Mouse (Mus musculus): ENCODE measurements at regions not wholly inside any gene's neighbourhood (a gene's known extent, or its start where the extent isn't known, plus 50 kb on each side); places are given as distances from the start of the nearest gene placed in this dataset.

DNA sequence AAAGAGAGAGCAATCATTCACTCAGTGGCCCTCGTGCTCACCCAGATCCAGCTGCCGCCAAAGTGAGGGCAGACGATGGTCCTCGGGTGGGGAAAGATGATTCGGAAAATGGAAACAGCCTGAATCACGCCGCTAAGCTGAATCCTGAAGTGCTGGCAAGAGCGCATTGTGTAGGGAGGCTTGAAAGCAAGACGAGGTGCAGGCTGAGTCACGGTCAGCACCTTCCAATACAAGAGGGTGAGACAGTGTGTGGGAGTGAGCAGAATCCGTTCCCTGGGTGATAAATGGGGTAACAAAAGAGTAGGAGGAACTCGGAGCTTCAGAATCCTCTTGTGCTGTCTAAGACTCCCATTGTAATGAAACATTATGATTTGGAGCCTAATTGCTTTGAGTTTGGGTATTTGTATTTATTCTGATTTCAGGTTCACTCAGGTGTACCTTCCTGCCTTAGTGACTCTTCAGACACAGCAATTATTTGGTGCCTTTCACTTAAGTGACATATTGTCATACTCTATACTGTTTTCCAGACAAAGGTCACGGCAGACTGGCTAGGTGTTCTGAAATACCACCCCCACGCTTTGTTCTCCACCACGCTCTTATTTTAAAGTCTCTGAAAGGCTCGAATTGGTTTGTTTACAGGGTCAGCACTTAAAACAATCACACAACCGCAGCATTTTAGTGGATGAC lies 70.0 kb downstream of the Mbip start:
- no peaks in the 10 kb centered on the region for H3K4me1 ChIP-seq (ENCODE audit: insufficient read depth)
- DNase-seq: no peak
- H3K9me3 ChIP-seq (ENCODE audit: low read length): no peaks in the 10 kb centered on the region
- TF ChIP-seq EP300 (IDR thresholded peaks at IDR 0.05; ENCODE audit: low read depth) (no peak), CTCF (IDR thresholded peaks at IDR 0.05; ENCODE audit: low read depth) (no peak)
- no peak overlapping the region for H3K4me2 ChIP-seq (ENCODE audit: low read depth, low read length)
- H3K4me3 ChIP-seq (ENCODE audit: low read depth, low read length): no peak overlapping the region
- H3K27me3 ChIP-seq (ENCODE audit: insufficient read depth, low read length): no peaks in the 10 kb centered on the region
- no peaks in the 10 kb centered on the region for H3K36me3 ChIP-seq (replicated peaks; ENCODE audit: insufficient read depth, low read length)
- no peak for ATAC-seq
- 58% methylated on average over 17 of the region's 17 CpGs for WGBS (ENCODE audit: insufficient replicate concordance)
- H3K9ac ChIP-seq (replicated peaks): no peak overlapping the region
- H3K27ac ChIP-seq (ENCODE audit: low read depth): no peak overlapping the region

DNA sequence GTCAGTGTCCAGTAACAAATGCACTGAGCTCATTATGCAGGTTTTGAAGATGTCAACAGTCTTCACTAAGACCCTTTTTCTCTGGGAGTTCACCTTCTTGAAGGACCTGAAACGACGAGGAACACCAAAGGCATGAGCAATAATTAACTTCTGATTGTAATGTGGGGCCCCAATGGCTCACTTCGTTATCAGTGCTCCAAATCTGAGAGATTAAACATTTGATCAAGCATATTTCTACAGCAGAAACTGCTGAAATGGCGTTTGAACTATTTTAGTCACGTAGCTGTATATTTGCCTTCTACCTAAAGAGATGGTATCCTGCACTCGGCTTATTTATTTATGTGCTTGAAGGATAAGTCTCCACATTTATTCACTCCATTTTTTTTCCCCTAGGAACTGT lies 80.6 kb downstream of the Mbip start:
- TF ChIP-seq CTCF (IDR thresholded peaks at IDR 0.05; ENCODE audit: low read depth) (no peak), EP300 (IDR thresholded peaks at IDR 0.05; ENCODE audit: low read depth) (no peak)
- no peak for ATAC-seq
- H3K4me3 ChIP-seq (ENCODE audit: low read depth, low read length): no peak overlapping the region
- H3K4me2 ChIP-seq (ENCODE audit: low read depth, low read length): no peak overlapping the region
- no peak overlapping the region for H3K9ac ChIP-seq (replicated peaks)
- no peak for DNase-seq
- no peaks in the 10 kb centered on the region for H3K9me3 ChIP-seq (ENCODE audit: low read length)
- 50% methylated on average over 6 of the region's 6 CpGs for WGBS (ENCODE audit: insufficient replicate concordance)
- no peaks in the 10 kb centered on the region for H3K27me3 ChIP-seq (ENCODE audit: insufficient read depth, low read length)
- H3K27ac ChIP-seq (ENCODE audit: low read depth): no peak overlapping the region
- no peaks in the 10 kb centered on the region for H3K36me3 ChIP-seq (replicated peaks; ENCODE audit: insufficient read depth, low read length)
- no peaks in the 10 kb centered on the region for H3K4me1 ChIP-seq (ENCODE audit: insufficient read depth)

DNA sequence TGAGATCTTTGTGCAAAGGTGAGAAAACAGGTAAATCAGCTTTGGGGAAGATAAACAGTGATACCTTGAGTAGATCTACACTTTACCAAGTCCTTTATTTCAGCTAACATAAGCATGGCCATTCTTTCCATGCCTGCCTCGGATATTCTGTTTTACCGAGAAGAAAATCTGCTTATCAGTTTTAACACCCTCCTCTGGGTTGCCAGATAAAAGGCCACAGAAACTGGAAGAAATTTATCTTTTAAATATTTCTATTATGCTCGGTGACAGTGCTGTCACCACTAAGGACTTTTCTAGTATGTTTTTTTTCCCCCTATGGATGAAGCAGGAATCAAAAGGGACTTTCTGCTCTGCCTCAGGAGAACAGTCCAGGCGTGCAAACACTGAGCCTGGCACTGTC lies 84.2 kb downstream of the Mbip start:
- H3K4me1 ChIP-seq (ENCODE audit: insufficient read depth): no peaks in the 10 kb centered on the region
- 41% methylated on average over 4 of the region's 4 CpGs for WGBS (ENCODE audit: insufficient replicate concordance)
- no peak for DNase-seq

DNA sequence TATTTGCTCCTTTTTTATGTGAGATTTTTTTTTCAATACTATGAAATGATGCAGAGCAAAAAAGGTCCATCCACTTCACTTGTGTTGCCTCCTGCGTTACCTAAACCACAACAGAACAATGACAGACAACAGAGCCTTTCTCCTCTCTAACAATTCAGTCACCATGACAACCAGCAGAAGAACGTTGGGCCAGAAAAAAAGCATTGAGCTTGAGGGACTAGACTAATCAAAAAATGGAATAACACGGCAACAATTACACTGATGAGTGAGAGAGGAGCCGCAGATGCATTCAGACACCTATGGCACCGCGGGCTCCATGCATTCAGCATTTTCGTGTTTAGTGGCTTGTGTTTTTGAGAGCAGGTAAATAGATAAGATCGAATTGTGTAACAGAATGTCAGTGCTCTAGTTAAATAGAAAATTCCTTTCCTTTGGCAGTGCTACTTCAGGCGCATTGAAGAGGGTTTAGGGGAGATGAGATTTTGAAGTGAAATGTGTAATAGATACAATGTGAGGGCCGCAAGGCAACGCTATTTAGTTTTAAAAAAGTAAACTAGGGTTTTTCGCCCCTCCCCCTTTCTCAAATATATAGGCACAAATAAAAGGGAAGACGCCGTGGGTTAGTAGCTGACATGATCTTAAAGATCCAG lies 87.2 kb downstream of the Mbip start:
- H3K36me3 ChIP-seq (replicated peaks; ENCODE audit: insufficient read depth, low read length): no peaks in the 10 kb centered on the region
- H3K4me3 ChIP-seq (ENCODE audit: low read depth, low read length): no peak overlapping the region
- no peak overlapping the region for H3K27ac ChIP-seq (ENCODE audit: low read depth)
- no peaks in the 10 kb centered on the region for H3K4me1 ChIP-seq (ENCODE audit: insufficient read depth)
- no peak overlapping the region for H3K4me2 ChIP-seq (ENCODE audit: low read depth, low read length)
- H3K9me3 ChIP-seq (ENCODE audit: low read length): no peaks in the 10 kb centered on the region
- H3K9ac ChIP-seq (replicated peaks): no peak overlapping the region
- no peaks in the 10 kb centered on the region for H3K27me3 ChIP-seq (ENCODE audit: insufficient read depth, low read length)
- 75% methylated on average over 14 of the region's 14 CpGs for WGBS (ENCODE audit: insufficient replicate concordance)
- DNase-seq: no peak
- TF ChIP-seq CTCF (IDR thresholded peaks at IDR 0.05; ENCODE audit: low read depth) (no peak), EP300 (IDR thresholded peaks at IDR 0.05; ENCODE audit: low read depth) (no peak)
- ATAC-seq: no peak

More for the DNA sequence above, 84.2 kb downstream of the Mbip start:
- Histone ChIP-seq H3K36me3 (replicated peaks; ENCODE audit: insufficient read depth, low read length) (no peaks in the 10 kb centered on the region), H3K27me3 (ENCODE audit: insufficient read depth, low read length) (no peaks in the 10 kb centered on the region), H3K4me2 (ENCODE audit: low read depth, low read length) (no peak overlapping the region), H3K9me3 (ENCODE audit: low read length) (no peaks in the 10 kb centered on the region), H3K9ac (replicated peaks) (no peak overlapping the region), H3K4me3 (ENCODE audit: low read depth, low read length) (no peak overlapping the region), H3K27ac (ENCODE audit: low read depth) (no peak overlapping the region)
- ATAC-seq: no peak
- TF ChIP-seq EP300 (IDR thresholded peaks at IDR 0.05; ENCODE audit: low read depth) (no peak), CTCF (IDR thresholded peaks at IDR 0.05; ENCODE audit: low read depth) (no peak)

DNA sequence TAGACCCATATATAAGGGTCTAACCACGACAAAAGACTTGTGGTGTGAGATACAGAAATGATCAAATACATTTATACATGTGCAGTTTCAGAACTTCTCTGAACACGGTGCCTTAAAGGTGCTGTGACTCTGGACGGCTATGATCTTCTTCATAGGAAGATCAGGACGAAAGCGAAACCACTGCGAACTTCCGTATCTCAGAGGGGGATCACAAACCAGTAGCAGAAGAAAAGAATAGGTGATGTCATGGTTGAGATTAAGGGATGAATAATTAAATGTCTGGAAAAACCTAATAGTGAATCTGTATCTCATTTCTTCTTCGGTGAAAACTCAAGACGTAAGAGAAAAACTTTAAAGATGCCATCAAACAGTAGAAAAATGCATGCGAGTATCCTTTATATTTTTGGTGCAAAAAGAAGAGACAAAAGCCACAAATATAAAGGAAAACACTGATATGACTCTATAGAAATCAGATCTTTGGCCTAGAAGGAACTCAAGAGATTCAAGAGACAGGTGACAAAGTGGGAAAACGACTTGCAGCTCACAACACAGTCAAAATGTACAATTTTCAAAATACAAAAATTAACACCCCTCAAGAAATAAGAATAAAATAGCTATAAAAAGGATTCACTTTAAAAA lies 89.3 kb downstream of the Mbip start:
- DNase-seq (no peak), ATAC-seq (no peak)
- no peak for TF ChIP-seq CTCF (IDR thresholded peaks at IDR 0.05; ENCODE audit: low read depth)
- no peak for TF ChIP-seq EP300 (IDR thresholded peaks at IDR 0.05; ENCODE audit: low read depth)
- Histone ChIP-seq H3K27ac (ENCODE audit: low read depth) (no peak overlapping the region), H3K36me3 (replicated peaks; ENCODE audit: insufficient read depth, low read length) (no peaks in the 10 kb centered on the region), H3K9ac (replicated peaks) (no peak overlapping the region), H3K4me3 (ENCODE audit: low read depth, low read length) (no peak overlapping the region), H3K4me1 (ENCODE audit: insufficient read depth) (no peaks in the 10 kb centered on the region), H3K27me3 (ENCODE audit: insufficient read depth, low read length) (no peaks in the 10 kb centered on the region), H3K9me3 (ENCODE audit: low read length) (no peaks in the 10 kb centered on the region), H3K4me2 (ENCODE audit: low read depth, low read length) (no peak overlapping the region)
- 77% methylated on average over 11 of the region's 11 CpGs for WGBS (ENCODE audit: insufficient replicate concordance)

DNA sequence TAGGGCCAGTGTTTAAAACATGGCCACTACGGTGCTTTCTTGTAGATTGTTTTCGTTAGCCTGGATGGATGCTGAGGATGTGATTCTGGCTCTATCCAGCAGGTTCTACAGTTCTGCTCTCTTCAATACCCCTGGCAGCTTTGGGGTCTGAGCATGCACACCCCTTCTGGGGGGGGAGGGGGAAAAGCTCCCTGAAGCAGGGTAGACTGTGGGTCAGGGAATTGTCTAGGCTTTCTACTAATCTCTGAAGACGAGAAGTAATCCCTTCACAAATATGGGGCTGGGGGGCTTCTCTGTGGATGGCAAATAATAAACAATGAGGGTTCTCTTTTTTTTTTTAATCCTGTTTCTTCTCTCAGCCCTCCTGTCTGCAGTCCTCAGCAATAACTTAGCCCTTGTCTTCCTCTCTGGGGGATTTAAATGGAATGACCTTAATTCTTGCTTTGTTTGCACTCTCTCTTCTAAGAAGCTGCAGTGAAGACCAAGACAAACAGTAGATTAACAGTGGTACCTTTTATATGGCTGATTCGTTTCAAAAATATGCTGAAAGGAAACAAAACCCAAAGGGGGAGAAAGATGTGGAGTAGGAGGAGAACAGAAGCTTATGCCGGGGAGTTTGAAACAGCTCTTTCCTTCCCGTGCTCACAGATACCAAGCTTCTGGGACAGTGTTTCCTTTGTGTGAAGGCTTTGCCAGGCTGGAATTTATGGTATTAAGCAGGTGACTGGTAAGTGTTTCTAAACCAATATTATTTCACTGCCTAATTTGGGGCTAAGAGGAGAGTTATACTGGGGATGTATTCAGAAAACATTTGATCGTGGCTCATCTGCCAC lies 92.9 kb downstream of the Mbip start:
- H3K36me3 ChIP-seq (replicated peaks; ENCODE audit: insufficient read depth, low read length): no peaks in the 10 kb centered on the region
- H3K4me1 ChIP-seq (ENCODE audit: insufficient read depth): no peaks in the 10 kb centered on the region
- no peaks in the 10 kb centered on the region for H3K9me3 ChIP-seq (ENCODE audit: low read length)
- no peak overlapping the region for H3K9ac ChIP-seq (replicated peaks)
- TF ChIP-seq EP300 (IDR thresholded peaks at IDR 0.05; ENCODE audit: low read depth): no peak
- TF ChIP-seq CTCF (IDR thresholded peaks at IDR 0.05; ENCODE audit: low read depth): no peak
- no peak for ATAC-seq
- H3K27me3 ChIP-seq (ENCODE audit: insufficient read depth, low read length): no peaks in the 10 kb centered on the region
- H3K4me3 ChIP-seq (ENCODE audit: low read depth, low read length): no peak overlapping the region
- DNase-seq: no peak
- no peak overlapping the region for H3K27ac ChIP-seq (ENCODE audit: low read depth)
- no peak overlapping the region for H3K4me2 ChIP-seq (ENCODE audit: low read depth, low read length)
- 55% methylated on average over 7 of the region's 7 CpGs for WGBS (ENCODE audit: insufficient replicate concordance)
